Mouse (Mus musculus): ENCODE measurements around the gene Emcn. TPM values are rescaled to one million over a fixed set of nuclear protein-coding genes. Genes with fewer than 3 reads are reported as not detected.
A peak's percentile ranks its signal among the peaks of the same experiment; 100 is the strongest.

The Emcn gene
- 1 to 10 TPM; 5.2 to 8.6 (median 7.3) TPM for total RNA-seq (2022)

- DNase-seq (ENCODE audit: low spot score in 2 of 2): no peak
These were observed at the start of gene Emcn for GRCm38 (mm10) chr3:137340938-137341337. Gene Emcn (plus strand): TSS chr3:137341067.

- no peak for DNase-seq (ENCODE audit: low spot score in 2 of 2)
These were observed 47.7 kb upstream of the Emcn start for GRCm38 (mm10) chr3:137293174-137293591.

- no peak for DNase-seq (ENCODE audit: low spot score in 2 of 2)
These were observed 42.6 kb upstream of the Emcn start for GRCm38 (mm10) chr3:137298230-137298629.

GRCm38 (mm10) chr3:137300210-137300609 lies 40.7 kb upstream of the Emcn start:
- no peak for DNase-seq (ENCODE audit: low spot score in 2 of 2)

GRCm38 (mm10) chr3:137301195-137301594 lies 39.7 kb upstream of the Emcn start:
- DNase-seq (ENCODE audit: low spot score in 2 of 2): no peak

- no peak for DNase-seq (ENCODE audit: low spot score in 2 of 2)
These were observed 38.1 kb upstream of the Emcn start for GRCm38 (mm10) chr3:137302804-137303203.

- no peak for DNase-seq (ENCODE audit: low spot score in 2 of 2)
These were observed 30.9 kb upstream of the Emcn start for GRCm38 (mm10) chr3:137309959-137310358.

- no peak for DNase-seq (ENCODE audit: low spot score in 2 of 2)
These were observed 28.3 kb upstream of the Emcn start for GRCm38 (mm10) chr3:137312540-137312939.

GRCm38 (mm10) chr3:137313775-137314362 lies 27.0 kb upstream of the Emcn start:
- no peak for DNase-seq (ENCODE audit: low spot score in 2 of 2)

GRCm38 (mm10) chr3:137318371-137318770 lies 22.5 kb upstream of the Emcn start:
- no peak for DNase-seq (ENCODE audit: low spot score in 2 of 2)

- DNase-seq (ENCODE audit: low spot score in 2 of 2): no peak
These were observed 20.9 kb upstream of the Emcn start for GRCm38 (mm10) chr3:137319950-137320349.

- DNase-seq (ENCODE audit: low spot score in 2 of 2): no peak
These were observed 18.6 kb upstream of the Emcn start for GRCm38 (mm10) chr3:137322304-137322703.

GRCm38 (mm10) chr3:137329898-137330297 lies 11.0 kb upstream of the Emcn start:
- no peak for DNase-seq (ENCODE audit: low spot score in 2 of 2)

GRCm38 (mm10) chr3:137330950-137331349 lies 9.9 kb upstream of the Emcn start:
- DNase-seq (ENCODE audit: low spot score in 2 of 2): no peak

GRCm38 (mm10) chr3:137332531-137332930 lies 8.3 kb upstream of the Emcn start:
- no peak for DNase-seq (ENCODE audit: low spot score in 2 of 2)

GRCm38 (mm10) chr3:137335957-137336356 lies 4.9 kb upstream of the Emcn start:
- peak in 1 of 2 experiments; percentile 17 for DNase-seq (ENCODE audit: low spot score in 2 of 2)

- no peak for DNase-seq (ENCODE audit: low spot score in 2 of 2)
These were observed 2.6 kb downstream of the Emcn start for GRCm38 (mm10) chr3:137343446-137343845.

GRCm38 (mm10) chr3:137351882-137352281 lies 11.0 kb downstream of the Emcn start:
- DNase-seq (ENCODE audit: low spot score in 2 of 2): no peak

- no peak for DNase-seq (ENCODE audit: low spot score in 2 of 2)
These were observed 15.8 kb downstream of the Emcn start for GRCm38 (mm10) chr3:137356697-137357096.

GRCm38 (mm10) chr3:137367123-137367825 lies 26.4 kb downstream of the Emcn start:
- DNase-seq (ENCODE audit: low spot score in 2 of 2): no peak

GRCm38 (mm10) chr3:137367826-137368325 lies 27.0 kb downstream of the Emcn start:
- DNase-seq (ENCODE audit: low spot score in 2 of 2): peak; percentile 37 to 45

- no peak for DNase-seq (ENCODE audit: low spot score in 2 of 2)
These were observed 32.0 kb downstream of the Emcn start for GRCm38 (mm10) chr3:137372854-137373253.

GRCm38 (mm10) chr3:137382311-137382710 lies 41.4 kb downstream of the Emcn start:
- peak; percentile 18 to 27 for DNase-seq (ENCODE audit: low spot score in 2 of 2)

All from layer of hippocampus, adult 8-10 months (tissue).